Mouse (Mus musculus) kidney, postnatal 10 days (tissue): Measurements from ENCODE around the gene Mrps34.
A peak's percentile ranks its signal among the peaks of the same experiment; 100 is the strongest.

Source experiments
- DNase-seq: peaks from one replicate; pipeline ENCODE4 v3.0.0; 2021; ENCODE audit warnings: mixed read lengths

The Mrps34 gene

GRCm38 (mm10) chr17:24894995-24895547 lies at the start of gene Mrps34, which contains the start of gene Eme2:
TSS of gene Mrps34 (plus strand) at chr17:24895116.
TSS of gene Eme2 (minus strand) at chr17:24895087.
- peak; percentile 90 for DNase-seq

- no peak for DNase-seq
Observed at GRCm38 (mm10) chr17:24847386-24847785, 47.5 kb upstream of the Mrps34 start.

- no peak for DNase-seq
Observed at GRCm38 (mm10) chr17:24848600-24849031, 46.3 kb upstream of the Mrps34 start.

GRCm38 (mm10) chr17:24849733-24850064 lies 45.2 kb upstream of the Mrps34 start:
- DNase-seq = no peak

GRCm38 (mm10) chr17:24850065-24850772 lies 44.7 kb upstream of the Mrps34 start, which contains the start of gene Fahd1:
TSS of gene Fahd1 (minus strand) at chr17:24850364.
- peak; percentile 97 for DNase-seq

GRCm38 (mm10) chr17:24850773-24851127 lies 44.2 kb upstream of the Mrps34 start:
- no peak for DNase-seq

- DNase-seq = no peak
Observed at GRCm38 (mm10) chr17:24851381-24852125, 43.4 kb upstream of the Mrps34 start.

GRCm38 (mm10) chr17:24855838-24856464 lies 39.0 kb upstream of the Mrps34 start:
- DNase-seq = no peak

GRCm38 (mm10) chr17:24856589-24856988 lies 38.3 kb upstream of the Mrps34 start:
- DNase-seq = no peak

GRCm38 (mm10) chr17:24857831-24858470 lies 37.0 kb upstream of the Mrps34 start:
- DNase-seq = peak; percentile 58

GRCm38 (mm10) chr17:24858967-24859366 lies 35.9 kb upstream of the Mrps34 start:
- no peak for DNase-seq

GRCm38 (mm10) chr17:24860076-24860475 lies 34.8 kb upstream of the Mrps34 start:
- DNase-seq = no peak

- DNase-seq = no peak
Observed at GRCm38 (mm10) chr17:24861785-24862184, 33.1 kb upstream of the Mrps34 start.

GRCm38 (mm10) chr17:24865776-24866175 lies 29.1 kb upstream of the Mrps34 start, which contains the start of gene Igfals:
TSS of gene Igfals (plus strand) at chr17:24865997.
- DNase-seq = no peak

GRCm38 (mm10) chr17:24867914-24868313 lies 27.0 kb upstream of the Mrps34 start:
- DNase-seq = no peak

- no peak for DNase-seq
Observed at GRCm38 (mm10) chr17:24873695-24874404, 21.1 kb upstream of the Mrps34 start.

GRCm38 (mm10) chr17:24874405-24874745 lies 20.5 kb upstream of the Mrps34 start:
- DNase-seq = no peak

- no peak for DNase-seq
Observed at GRCm38 (mm10) chr17:24874989-24875388, 19.9 kb upstream of the Mrps34 start.

- peak; percentile 71 for DNase-seq
Observed at GRCm38 (mm10) chr17:24877336-24878116, 17.4 kb upstream of the Mrps34 start.

- DNase-seq = peak; percentile 82
Observed at GRCm38 (mm10) chr17:24878117-24878397, 16.9 kb upstream of the Mrps34 start.

- DNase-seq = no peak
Observed at GRCm38 (mm10) chr17:24878531-24878930, 16.4 kb upstream of the Mrps34 start.
